Mouse (Mus musculus): ENCODE data around the gene Atg9a.

Atg9a gene

GRCm38 (mm10) chr1:75160256-75160617, 31.8 kb downstream of the Atg9a start:
- no peak for DNase-seq

DNA sequence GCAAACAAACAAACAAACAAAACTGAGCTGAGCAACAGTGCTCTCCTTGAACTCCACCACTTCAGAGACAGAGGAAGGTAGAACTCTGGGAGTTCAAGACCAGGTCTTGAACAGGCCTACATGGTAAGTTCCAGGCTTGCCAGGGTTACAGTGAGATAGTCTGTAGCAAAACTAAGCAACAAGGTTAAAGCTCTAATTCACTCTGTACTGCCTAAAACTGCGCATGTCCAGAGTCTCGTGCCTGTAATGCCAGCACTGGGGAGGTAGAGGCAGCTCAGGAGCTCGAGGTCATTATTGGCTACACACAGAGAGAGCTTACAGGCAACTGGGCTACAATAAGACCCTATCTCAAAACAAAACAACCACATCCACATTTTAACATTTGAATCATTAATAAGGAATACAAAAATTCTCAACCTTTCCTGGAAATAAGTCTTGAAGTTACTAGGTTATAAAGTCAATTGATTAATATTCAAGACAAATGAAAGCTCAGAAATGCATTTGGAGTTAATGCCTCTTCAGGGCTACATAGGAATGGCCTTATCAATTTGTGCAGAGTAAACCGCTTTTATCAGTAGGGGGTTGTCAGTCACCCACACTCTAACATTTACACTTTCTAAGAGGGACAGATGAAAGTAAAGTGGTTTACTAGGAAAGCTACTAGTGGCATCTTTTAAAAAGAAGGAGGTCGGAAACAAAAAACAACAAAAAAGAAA, 32.3 kb downstream of the Atg9a start:
- no peak for DNase-seq

DNA sequence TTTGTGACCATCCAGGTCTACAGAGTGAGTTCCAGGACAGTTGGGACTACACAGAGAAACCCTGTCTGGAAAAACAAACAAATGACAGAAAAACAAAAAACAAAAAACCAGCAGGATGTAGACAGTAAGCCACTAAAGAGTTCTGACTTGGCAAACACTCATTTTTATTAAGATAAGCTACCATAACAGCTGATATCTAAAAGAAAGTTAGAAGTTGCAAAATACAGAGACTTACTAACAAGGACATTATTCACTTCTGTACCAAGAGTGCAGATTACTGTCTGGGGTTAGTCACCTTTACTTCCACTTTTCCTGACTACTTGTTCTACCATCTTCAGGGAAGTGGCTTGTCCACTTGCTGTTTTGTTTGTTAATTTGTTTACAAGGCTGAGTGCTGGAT, 33.0 kb downstream of the Atg9a start:
- no peak for DNase-seq

DNA sequence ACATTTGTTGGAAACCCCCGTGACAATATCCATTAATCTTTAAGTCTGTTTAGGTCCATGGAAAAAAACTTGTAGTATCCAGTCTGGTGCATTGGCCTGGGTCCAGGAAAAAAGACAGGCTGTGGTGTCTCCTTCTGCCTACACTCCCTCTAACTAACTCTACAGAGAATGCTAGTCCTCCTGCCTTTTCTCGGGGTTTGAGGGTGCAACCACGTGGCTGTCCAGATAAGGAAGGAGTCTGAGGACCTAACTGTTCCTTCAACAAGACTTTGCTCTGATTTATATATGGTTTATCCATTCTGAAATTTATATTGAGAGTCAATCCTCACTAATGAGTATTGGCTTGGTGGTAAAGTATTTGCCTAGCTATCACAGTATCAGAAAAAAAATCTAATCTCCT, 36.2 kb downstream of the Atg9a start:
- no peak for DNase-seq

GRCm38 (mm10) chr1:75148727-75149126, 43.3 kb downstream of the Atg9a start:
- peak in 1 of 2 experiments; percentile 36 for DNase-seq

DNA sequence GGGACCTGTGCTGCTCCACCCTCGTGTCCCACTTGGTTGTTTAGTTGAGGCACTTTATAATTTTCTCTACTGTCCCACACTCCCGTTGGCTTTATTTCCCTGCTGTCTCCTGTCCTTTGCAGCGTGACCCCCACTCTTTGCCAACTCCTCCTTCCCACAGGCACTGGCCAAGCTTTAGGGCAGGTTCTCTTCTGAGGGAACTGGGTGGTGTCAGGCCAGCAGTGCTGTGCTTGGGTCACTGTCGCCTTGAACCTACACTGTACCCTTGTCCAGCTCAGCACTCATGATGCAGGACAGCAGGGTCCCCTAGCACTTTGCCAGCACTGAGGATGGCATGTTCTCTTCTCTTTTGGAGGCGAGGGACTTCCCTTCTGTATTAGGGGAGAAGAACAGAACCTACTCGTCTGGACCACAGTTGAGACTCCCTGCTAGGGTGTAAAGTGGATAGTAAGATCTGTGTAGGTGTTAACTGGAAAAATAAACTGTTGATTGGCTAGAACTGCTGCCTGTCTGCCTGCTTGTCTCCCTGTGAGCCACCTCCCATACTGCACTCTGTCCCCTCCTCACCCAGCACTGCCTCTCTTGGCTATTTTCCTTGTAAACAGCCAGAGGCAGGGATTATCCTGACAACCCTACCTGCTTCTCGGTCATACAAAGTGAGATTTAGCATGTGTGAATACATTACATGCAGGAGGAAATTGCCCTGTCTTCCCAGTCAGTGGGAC, 44.4 kb downstream of the Atg9a start:
- peak; percentile 64 to 79 for DNase-seq

DNA sequence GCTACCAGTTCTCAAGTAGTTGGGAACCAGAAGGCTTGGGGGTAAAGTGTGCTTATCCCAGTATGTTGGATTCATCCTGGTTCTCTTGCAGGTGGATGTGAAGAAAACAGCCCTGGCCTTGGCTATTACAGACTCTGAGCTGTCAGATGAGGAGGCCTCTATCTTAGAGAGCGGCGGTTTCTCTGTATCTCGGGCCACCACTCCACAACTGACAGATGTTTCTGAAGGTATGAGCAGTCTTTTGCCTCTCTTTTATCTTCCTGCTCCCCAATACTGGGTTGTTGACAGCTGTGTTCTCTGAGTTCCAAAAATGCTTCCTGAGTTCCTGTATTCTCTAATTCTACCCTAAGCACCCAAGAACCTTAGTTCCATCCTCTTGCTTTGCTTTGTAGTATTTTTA, 46.4 kb downstream of the Atg9a start:
- DNase-seq: no peak

DNA sequence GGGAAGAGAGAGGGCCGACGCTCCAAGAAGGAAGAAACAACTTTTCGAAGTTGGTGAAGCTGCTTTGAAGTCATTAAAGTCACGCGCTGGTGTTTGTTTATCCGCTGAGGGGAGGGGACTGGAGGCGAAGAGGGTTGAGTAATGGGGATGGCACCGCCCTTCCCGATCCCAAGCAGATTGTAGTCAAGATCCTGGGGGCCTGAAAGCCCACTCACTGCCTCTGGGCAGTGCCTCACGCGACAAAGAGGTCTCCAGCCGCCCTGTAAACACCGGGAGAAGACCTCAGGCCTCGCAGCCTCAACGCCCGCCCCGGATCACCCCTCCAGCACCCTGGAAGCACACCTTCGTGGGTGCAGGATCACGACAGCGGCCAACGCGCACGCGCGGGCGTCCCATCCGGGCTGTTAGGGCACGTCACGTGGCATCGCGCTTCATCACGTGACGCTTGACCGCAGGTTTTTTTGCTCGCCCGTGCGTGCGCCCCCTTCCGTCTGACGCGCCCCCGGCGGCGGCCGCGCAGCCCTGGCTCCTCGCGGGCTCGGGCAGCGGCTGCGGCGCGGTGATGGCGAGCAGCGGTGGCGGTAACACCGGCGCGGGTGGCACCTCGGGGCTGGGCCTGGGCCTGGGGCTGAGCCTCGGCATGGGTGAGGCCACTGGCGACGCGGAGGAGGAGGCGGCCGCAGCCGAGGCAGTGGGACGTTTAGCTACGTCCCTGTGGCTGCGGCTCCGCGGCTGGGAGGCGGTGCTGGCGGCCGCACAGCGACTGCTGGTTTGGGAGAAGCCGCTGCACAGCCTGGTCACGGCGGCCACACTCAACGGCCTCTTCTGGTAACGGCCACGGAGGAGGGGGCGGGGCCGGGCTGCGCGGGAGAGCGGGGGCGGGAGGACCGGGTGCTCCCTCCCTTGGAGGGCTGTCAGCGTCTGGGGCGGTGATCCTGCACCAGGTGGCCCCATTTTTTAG, 49.4 kb downstream of the Atg9a start, which contains the start of the genes Cnppd1 and Retreg2:
TSS of gene Cnppd1 (minus strand) at position 411 of the 961 bp plus-strand sequence.
TSS of gene Retreg2 (plus strand) at position 478 of the 961 bp plus-strand sequence.
- peak; percentile 97 to 98 for DNase-seq

DNA sequence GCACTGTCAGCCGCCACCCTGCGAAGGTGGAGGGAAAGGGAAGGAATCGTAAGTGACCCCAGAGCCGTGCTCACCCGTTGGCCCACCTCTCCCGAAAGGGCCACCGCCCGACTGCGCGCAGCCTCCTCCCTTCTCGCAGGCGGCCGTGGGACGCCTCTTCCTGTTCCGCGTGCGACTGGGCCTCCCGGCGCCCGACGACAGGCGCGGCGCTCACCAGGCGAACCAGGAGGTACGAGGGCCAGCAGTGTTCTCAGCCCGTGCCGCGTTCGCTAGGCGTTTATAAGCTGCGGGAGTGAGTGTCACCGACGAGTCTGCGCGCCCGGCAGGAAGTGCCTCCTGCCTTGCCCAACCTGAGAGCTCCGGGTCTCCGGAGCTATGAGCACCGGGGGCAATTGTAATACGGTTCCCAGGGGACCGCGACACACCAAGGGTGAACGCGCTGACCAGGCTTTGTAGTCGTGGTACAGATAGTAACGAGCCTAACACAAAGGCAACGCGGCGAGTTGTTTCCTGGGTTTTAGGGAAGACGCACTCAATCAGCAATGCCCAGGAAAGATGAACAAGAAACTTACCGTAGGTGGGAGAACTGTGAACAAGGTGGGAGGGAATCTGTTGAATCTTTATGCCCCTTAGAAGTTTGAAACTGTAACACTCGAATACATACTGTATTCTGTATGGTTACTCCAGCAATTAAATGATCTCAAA, 50.4 kb downstream of the Atg9a start:
- peak; percentile 68 to 82 for DNase-seq

GRCm38 (mm10) chr1:75140601-75141190, 51.3 kb downstream of the Atg9a start:
- DNase-seq: peak; percentile 56 to 63

DNA sequence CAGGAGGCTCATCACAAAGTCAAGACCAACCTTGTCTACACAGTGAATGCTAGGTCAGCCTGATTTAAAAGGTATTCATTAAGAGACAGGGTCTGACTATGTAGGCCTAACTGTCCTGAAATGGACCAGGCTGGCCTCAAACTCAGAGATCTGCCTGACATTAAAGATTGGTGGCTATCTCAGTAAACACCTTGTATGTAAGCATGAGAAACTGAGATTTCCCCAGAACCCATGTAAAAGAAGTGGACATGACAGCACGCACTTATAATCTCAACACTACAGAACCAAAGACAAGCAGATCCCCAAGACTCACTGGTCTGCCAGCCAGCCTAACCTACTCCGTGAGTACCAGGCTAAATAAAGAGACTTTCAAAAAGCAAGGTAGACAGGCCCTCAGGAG, 53.5 kb downstream of the Atg9a start:
- DNase-seq: no peak

DNA sequence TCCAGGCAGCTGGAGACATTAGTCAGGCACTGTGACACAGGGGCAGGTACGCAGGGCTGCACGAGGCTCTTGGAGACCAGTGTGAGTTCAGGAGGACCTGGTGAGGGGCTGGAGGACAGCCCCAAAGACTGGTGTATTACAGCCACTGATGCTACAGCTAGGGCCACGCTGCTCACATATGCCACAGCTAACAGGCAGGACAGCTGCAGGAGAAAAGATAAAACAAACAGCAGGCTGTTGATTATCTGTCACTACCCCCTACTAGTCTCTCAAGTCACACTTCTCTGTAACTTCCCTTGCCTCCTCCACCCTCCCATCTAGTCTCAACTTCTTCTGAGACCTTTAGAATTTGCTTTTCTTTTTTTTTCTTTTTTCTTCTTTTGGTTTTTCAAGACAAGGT, 55.3 kb downstream of the Atg9a start:
- DNase-seq: no peak

DNA sequence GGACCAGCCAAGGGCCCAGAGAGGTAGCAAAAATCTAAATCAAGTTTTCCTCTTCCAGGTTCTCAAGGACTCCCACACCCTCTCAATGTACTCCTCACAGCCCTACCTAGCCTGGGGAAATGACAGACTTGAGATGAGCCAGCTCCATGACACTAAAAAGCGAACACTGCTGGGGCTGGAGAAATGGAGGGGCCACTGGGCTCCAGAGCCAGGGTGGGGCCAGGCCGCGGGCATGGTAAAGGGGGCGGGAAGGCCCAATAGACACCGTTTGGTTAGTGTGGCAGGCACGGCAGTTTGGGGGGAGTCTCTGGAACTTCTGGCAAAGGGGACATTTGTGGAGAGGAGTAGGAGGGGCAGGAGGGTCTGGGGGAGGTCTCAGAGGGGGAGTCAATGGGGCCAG, 55.7 kb downstream of the Atg9a start:
- no peak for DNase-seq

GRCm38 (mm10) chr1:75133421-75134207, 58.4 kb downstream of the Atg9a start, which contains the start of gene Slc23a3:
Slc23a3 (minus strand) TSS chr1:75133890.
- DNase-seq: peak; percentile 68 to 82
